Mouse (Mus musculus) ES-E14 (cell line): ENCODE measurements around the gene Papss2. TPM values are rescaled to one million over a fixed set of nuclear protein-coding genes. Genes with fewer than 3 reads are reported as not detected.

Source experiments
- DNase-seq: peaks from one replicate; pipeline ENCODE4 v3.0.0-alpha.2; 2013; ENCODE audit warnings: low read depth, low spot score
- H3K27ac ChIP-seq: 2 replicates; pipeline ENCODE4 v1.5.1; 2012; ENCODE audit warnings: low read depth, mild to moderate bottlenecking, low read length, moderate library complexity, mixed read lengths; ENCODE audit not compliant: poor library complexity, insufficient read depth, severe bottlenecking
- H3K36me3 ChIP-seq: 2 replicates; pipeline ENCODE4 v1.6.1; 2012; ENCODE audit warnings: mild to moderate bottlenecking, low read length, moderate library complexity, mixed read lengths; ENCODE audit not compliant: control insufficient read depth, poor library complexity, insufficient read depth, severe bottlenecking
- H3K4me1 ChIP-seq, 2 experiments: fragments of 150-350 bp in 1 of 2; sonication (generic) in 1 of 2; 2 replicates each; pipeline ENCODE4 v1.6.1; 2012; ENCODE audit warnings: low read length in 2 of 2, mild to moderate bottlenecking in 1 of 2, mixed read lengths in 1 of 2; ENCODE audit not compliant: control insufficient read depth in 2 of 2, insufficient read depth in 2 of 2, poor library complexity in 1 of 2
- H3K4me3 ChIP-seq, 2 experiments: fragments of 150-350 bp in 1 of 2; sonication (generic) in 1 of 2; 2 replicates each; pipeline ENCODE4 v1.5.1; 2012; ENCODE audit warnings: low read length in 2 of 2, low read depth in 1 of 2, mild to moderate bottlenecking in 1 of 2, mixed read lengths in 1 of 2; ENCODE audit not compliant: insufficient read depth in 1 of 2, poor library complexity in 1 of 2, severe bottlenecking in 1 of 2
- H3K9ac ChIP-seq: 2 replicates; pipeline ENCODE4 v1.6.1; 2012; ENCODE audit warnings: low read depth, mild to moderate bottlenecking, low read length, mixed read lengths; ENCODE audit not compliant: poor library complexity, insufficient read depth, severe bottlenecking
- H3K9me3 ChIP-seq: fragments of 150-350 bp; sonication (generic); 2 replicates; pipeline ENCODE4 v1.6.1; 2012; ENCODE audit warnings: low read depth, mild to moderate bottlenecking, low read length; ENCODE audit not compliant: control insufficient read depth, insufficient read depth
- CHD2 ChIP-seq: IDR thresholded peaks from 2 replicates; pipeline ENCODE4 v1.6.1; 2014; ENCODE audit warnings: mild to moderate bottlenecking, low read depth, low read length, inconsistent platforms
- HCFC1 ChIP-seq: IDR thresholded peaks from 2 replicates; pipeline ENCODE4 v1.6.1; 2012; ENCODE audit warnings: low read length, inconsistent platforms, borderline replicate concordance; ENCODE audit not compliant: insufficient read depth
- MAFK ChIP-seq: IDR thresholded peaks from 2 replicates; pipeline ENCODE4 v1.6.1; 2014; ENCODE audit warnings: mild to moderate bottlenecking, low read depth, low read length, inconsistent platforms; ENCODE audit not compliant: insufficient read depth
- ZC3H11A ChIP-seq: IDR thresholded peaks from 2 replicates; pipeline ENCODE4 v1.6.1; 2012; ENCODE audit warnings: low read depth, mild to moderate bottlenecking, inconsistent platforms, low read length, borderline replicate concordance
- ZNF384 ChIP-seq: IDR thresholded peaks from 2 replicates; pipeline ENCODE4 v1.6.1; 2012; ENCODE audit warnings: low read depth, low read length, inconsistent platforms
- in situ Hi-C, 2 experiments: fragments of 600-800 bp; cut with MboI; formaldehyde crosslinking; loops; one replicate each; pipeline ENCODE4 v1.15.1; 2025; ENCODE audit warnings: low sequenced_read_pairs in 2 of 2, inconsistent platforms in 1 of 2; ENCODE audit not compliant: unreplicated experiment in 2 of 2
- total RNA-seq: library from RNA; depleted of rRNA; stranded (reverse); fragments of 300-350 nt; gene quantifications from 2 replicates; pipeline ENCODE4 v1.2.3, GENCODE M21; 2012

Papss2 gene
- total RNA-seq, 1 experiment = 1.7 TPM

DNA sequence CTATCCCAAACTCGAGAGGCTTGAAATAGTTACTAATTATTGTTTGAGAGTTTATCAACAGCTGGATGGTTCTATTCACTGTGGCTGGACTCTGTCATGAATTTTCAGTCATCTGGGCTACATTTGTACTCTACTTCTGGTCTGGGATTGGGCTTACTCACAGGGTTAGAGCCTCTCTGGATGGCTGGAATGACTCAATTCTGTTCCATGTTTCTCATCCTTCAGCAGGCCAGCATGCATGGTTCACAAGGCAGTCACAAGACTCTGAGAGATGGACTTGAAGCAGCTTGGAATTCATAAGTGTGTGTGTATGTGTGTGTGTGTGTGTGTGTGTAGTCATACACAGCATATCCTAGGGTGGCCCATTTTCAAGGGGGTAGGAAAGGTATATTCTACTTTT, 43.5 kb upstream of the Papss2 start:
- Histone ChIP-seq H3K9ac (no peak overlapping the region), H3K36me3 (no peaks in the 10 kb centered on the region), H3K27ac (no peak overlapping the region), H3K4me1 (no peaks in the 10 kb centered on the region), H3K4me3 (no peak overlapping the region), H3K9me3 (no peaks in the 10 kb centered on the region)
- TF ChIP-seq HCFC1 = no peak
- no peak for TF ChIP-seq ZC3H11A
- TF ChIP-seq ZNF384 = no peak
- no peak for TF ChIP-seq MAFK
- no peak for TF ChIP-seq CHD2
- no peak for DNase-seq
- in situ Hi-C loops = no loop called here

DNA sequence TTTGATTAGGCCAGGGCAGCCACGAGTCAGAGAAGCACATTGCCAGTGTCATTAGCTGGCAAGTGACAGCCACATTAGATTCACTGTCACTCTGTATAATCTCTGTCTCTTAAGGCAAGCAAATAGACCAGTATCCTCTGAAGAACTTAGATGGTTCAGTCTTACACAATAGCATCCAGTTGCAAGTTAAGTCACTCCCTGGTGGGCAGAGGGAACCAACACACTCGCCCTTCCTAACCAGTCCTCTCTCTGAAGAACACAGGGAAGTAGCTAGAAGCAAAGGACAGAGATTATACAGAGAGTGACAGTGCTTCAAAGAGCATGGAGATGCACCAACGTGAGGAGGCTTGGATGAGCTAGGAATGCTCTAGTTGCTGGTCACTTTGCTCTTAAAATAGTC, 42.3 kb upstream of the Papss2 start:
- in situ Hi-C loops = no loop called here
- no peaks in the 10 kb centered on the region for H3K9me3 ChIP-seq
- no peak overlapping the region for H3K27ac ChIP-seq
- no peak overlapping the region for H3K4me3 ChIP-seq
- no peaks in the 10 kb centered on the region for H3K36me3 ChIP-seq
- no peak for TF ChIP-seq ZNF384
- TF ChIP-seq CHD2 = no peak
- TF ChIP-seq ZC3H11A = no peak
- TF ChIP-seq HCFC1 = no peak
- TF ChIP-seq MAFK = no peak
- no peaks in the 10 kb centered on the region for H3K4me1 ChIP-seq
- DNase-seq = no peak
- no peak overlapping the region for H3K9ac ChIP-seq

DNA sequence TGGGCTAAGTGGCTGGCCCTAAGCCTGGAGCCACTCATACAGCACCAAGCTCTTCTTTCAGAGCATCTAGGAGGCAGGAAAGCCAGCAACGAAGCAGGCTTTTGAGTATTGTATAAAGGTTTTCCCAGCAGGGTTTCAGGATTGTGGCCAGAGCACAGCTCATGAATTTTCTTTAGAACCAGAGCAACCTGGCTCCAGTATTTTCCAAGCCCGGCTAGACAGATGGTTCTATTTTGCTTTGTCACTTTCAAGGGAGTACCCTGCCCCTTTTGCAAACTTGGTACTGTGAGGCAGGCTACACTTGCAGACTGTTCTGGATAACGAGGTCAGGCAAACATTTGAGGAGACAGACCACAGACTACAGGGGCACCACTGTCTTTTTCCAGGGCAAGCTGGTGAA, 40.3 kb upstream of the Papss2 start:
- Histone ChIP-seq H3K27ac (no peak overlapping the region), H3K4me3 (no peak overlapping the region), H3K4me1 (no peaks in the 10 kb centered on the region), H3K36me3 (no peaks in the 10 kb centered on the region), H3K9me3 (no peaks in the 10 kb centered on the region), H3K9ac (no peak overlapping the region)
- TF ChIP-seq MAFK = no peak
- TF ChIP-seq HCFC1 = no peak
- no peak for TF ChIP-seq CHD2
- no peak for TF ChIP-seq ZNF384
- TF ChIP-seq ZC3H11A = no peak
- DNase-seq = no peak
- in situ Hi-C loops = no loop called here

DNA sequence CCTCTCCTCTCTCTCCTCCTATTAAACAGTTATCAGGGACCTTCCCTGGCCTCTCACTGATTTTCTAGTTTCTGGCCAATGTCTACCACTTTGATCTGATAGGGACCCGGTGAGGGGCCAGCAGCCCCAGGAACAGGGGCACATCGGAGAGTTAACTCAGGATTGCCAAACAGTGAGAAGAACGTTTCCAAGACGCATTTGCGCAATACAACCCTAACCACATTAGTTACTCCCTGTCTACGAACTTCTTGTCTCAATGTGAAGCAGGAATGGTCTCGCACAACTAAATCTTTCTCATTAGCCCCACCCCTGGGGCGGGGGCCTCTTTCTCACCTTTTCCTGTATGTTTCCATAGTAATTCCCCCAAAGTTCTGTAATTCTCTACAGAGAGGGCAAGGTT, 28.6 kb upstream of the Papss2 start:
- Histone ChIP-seq H3K4me1 (no peaks in the 10 kb centered on the region), H3K4me3 (no peak overlapping the region), H3K27ac (no peak overlapping the region), H3K9ac (no peak overlapping the region), H3K36me3 (no peaks in the 10 kb centered on the region), H3K9me3 (no peaks in the 10 kb centered on the region)
- in situ Hi-C loops = no loop called here
- DNase-seq = no peak
- TF ChIP-seq ZC3H11A = no peak

DNA sequence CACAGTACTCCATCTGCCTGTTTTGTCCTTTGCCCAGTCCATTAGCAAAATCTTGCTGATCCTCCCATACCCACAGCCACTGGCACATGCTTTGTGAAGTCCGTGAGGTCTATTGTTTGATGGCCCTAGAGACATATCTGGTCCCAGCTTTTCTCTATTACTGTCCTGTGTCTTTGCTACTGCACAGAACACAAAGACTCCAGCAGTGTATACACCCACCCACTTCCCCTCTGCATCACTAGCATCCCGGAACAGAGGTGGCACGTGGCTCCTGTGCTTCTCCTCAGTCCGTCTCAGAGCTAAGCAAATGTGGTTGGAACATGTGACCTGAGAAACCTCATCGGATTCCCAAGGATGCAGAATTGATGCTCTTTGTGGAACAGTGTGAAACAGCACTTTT, 28.1 kb upstream of the Papss2 start:
- in situ Hi-C loops = no loop called here
- Histone ChIP-seq H3K9ac (no peak overlapping the region), H3K36me3 (no peaks in the 10 kb centered on the region), H3K9me3 (no peaks in the 10 kb centered on the region), H3K4me1 (no peaks in the 10 kb centered on the region), H3K4me3 (no peak overlapping the region), H3K27ac (no peak overlapping the region)
- DNase-seq = no peak
- TF ChIP-seq ZNF384 (no peak), ZC3H11A (no peak), HCFC1 (no peak), MAFK (no peak), CHD2 (no peak)
